Mouse (Mus musculus) forebrain, postnatal 0 days (tissue): ENCODE results near the gene Nr2c1. TPM values are rescaled to one million over a fixed set of nuclear protein-coding genes. Genes with fewer than 3 reads are reported as not detected.

ENCODE experiments used
- ATAC-seq: fragments of 200-750 bp; cut with Nextera tagmentation; 2 replicates; pipeline ENCODE4 v1.8.0; 2017; ENCODE audit warnings: mild to moderate bottlenecking, moderate library complexity
- DNase-seq: peaks from one replicate; pipeline ENCODE4 v3.0.0-alpha.2; 2015
- H3K27ac ChIP-seq: fragments of 300-500 bp; sonication (generic); 2 replicates; pipeline ENCODE4 v1.5.1; 2014; ENCODE audit warnings: low read depth, mild to moderate bottlenecking, antibody characterized with exemption, low read length, moderate library complexity, mixed read lengths
- H3K27me3 ChIP-seq: fragments of 300-500 bp; sonication (generic); 2 replicates; pipeline ENCODE4 v1.6.1; 2014; ENCODE audit warnings: mild to moderate bottlenecking, low read length, mixed read lengths; ENCODE audit not compliant: insufficient read depth
- H3K36me3 ChIP-seq: fragments of 300-500 bp; sonication (generic); 2 replicates; pipeline ENCODE4 v1.6.1; 2014; ENCODE audit warnings: mild to moderate bottlenecking, moderate library complexity; ENCODE audit not compliant: insufficient read depth
- H3K4me1 ChIP-seq: fragments of 300-500 bp; sonication (generic); 2 replicates; pipeline ENCODE4 v1.6.1; 2014; ENCODE audit warnings: antibody characterized with exemption; ENCODE audit not compliant: insufficient read depth
- H3K4me2 ChIP-seq: fragments of 300-500 bp; sonication (generic); 2 replicates; pipeline ENCODE4 v1.6.1; 2014; ENCODE audit warnings: low read depth, mild to moderate bottlenecking, moderate library complexity
- H3K4me3 ChIP-seq: fragments of 300-500 bp; sonication (generic); 2 replicates; pipeline ENCODE4 v1.5.1; 2014; ENCODE audit warnings: low read depth, low read length, mixed read lengths
- H3K9ac ChIP-seq: fragments of 300-500 bp; sonication (generic); 2 replicates; pipeline ENCODE4 v1.6.1; 2014; ENCODE audit warnings: mild to moderate bottlenecking
- H3K9me3 ChIP-seq: fragments of 300-500 bp; sonication (generic); 2 replicates; pipeline ENCODE4 v1.6.1; 2016; ENCODE audit warnings: low read length
- CTCF ChIP-seq: sonication (generic); IDR thresholded peaks from 2 replicates; pipeline ENCODE4 v1.5.1; 2016; ENCODE audit warnings: antibody characterized with exemption, control low read depth, low read depth
- WGBS: fragments of 180-500 bp; shearing (Covaris S2); extraction: QIAGEN DNeasy Blood & Tissue Kit; methylation state at CpG from one replicate; pipeline ENCODE4 v1.1.7; 2014; 5-methylcytosine and 5-hydroxymethylcytosine counted together
- polyA plus RNA-seq: library from polyadenylated mRNA; unstranded; fragments of >200 nt; fragmentation: Nextera tagmentation; extraction: Ambion mirVana; gene quantifications from 2 replicates; pipeline ENCODE4 v1.2.1, GENCODE M21; 2015
- total RNA-seq: library from RNA; depleted of rRNA; stranded (reverse); fragments of >200 nt; gene quantifications from 2 replicates; pipeline ENCODE4 v1.2.3, GENCODE M21; 2014; rRNA removed

Gene Nr2c1
- 4.8 and 8.4 TPM in 2 replicates for total RNA-seq
- 2.6 and 3.2 TPM in 2 replicates for polyA plus RNA-seq

GRCm38 (mm10) chr10:94147756-94148531, at the start of gene Nr2c1:
Gene Nr2c1, plus strand, starts transcription at chr10:94148023.
- peak within 1 kb of the TSS; percentile 74 for H3K4me2 ChIP-seq
- no peaks in the 10 kb centered on the region for H3K9me3 ChIP-seq
- peak within 1 kb of the TSS; percentile 83 for H3K27ac ChIP-seq
- peak; percentile 95 for ATAC-seq
- H3K4me3 ChIP-seq = peak within 1 kb of the TSS; percentile 94
- peak within 1 kb of the TSS; percentile 94 for H3K9ac ChIP-seq
- H3K27me3 ChIP-seq = no peaks in the 10 kb centered on the region
- peak; percentile 73 for TF ChIP-seq CTCF
- no peaks in the 10 kb centered on the region for H3K36me3 ChIP-seq
- peak; percentile 90 for DNase-seq
- H3K4me1 ChIP-seq = no peaks in the 10 kb centered on the region
- under 1% methylated on average over 64 of the region's 64 CpGs for WGBS

- DNase-seq (no peak), ATAC-seq (no peak)
- H3K4me3 ChIP-seq = no peak overlapping the region
- no peak for TF ChIP-seq CTCF
- no peak overlapping the region for H3K27ac ChIP-seq
- no peaks in the 10 kb centered on the region for H3K36me3 ChIP-seq
- no peaks in the 10 kb centered on the region for H3K27me3 ChIP-seq
- no peak overlapping the region for H3K9ac ChIP-seq
- H3K4me1 ChIP-seq = no peaks in the 10 kb centered on the region
- no peaks in the 10 kb centered on the region for H3K9me3 ChIP-seq
- no peak overlapping the region for H3K4me2 ChIP-seq
- 85% methylated on average over 3 of the region's 3 CpGs for WGBS
Measured at GRCm38 (mm10) chr10:94098100-94098499, 49.7 kb upstream of the Nr2c1 start.

- Histone ChIP-seq H3K4me2 (no peak overlapping the region), H3K9ac (no peak overlapping the region), H3K9me3 (no peaks in the 10 kb centered on the region), H3K4me3 (no peak overlapping the region), H3K36me3 (no peaks in the 10 kb centered on the region), H3K27ac (no peak overlapping the region), H3K4me1 (no peaks in the 10 kb centered on the region), H3K27me3 (no peaks in the 10 kb centered on the region)
- no peak for TF ChIP-seq CTCF
- 94% methylated on average over 10 of the region's 10 CpGs for WGBS
- DNase-seq = no peak
- ATAC-seq = no peak
Measured at GRCm38 (mm10) chr10:94105498-94105897, 42.3 kb upstream of the Nr2c1 start.

GRCm38 (mm10) chr10:94107168-94107567, 40.7 kb upstream of the Nr2c1 start:
- Histone ChIP-seq H3K4me2 (no peak overlapping the region), H3K36me3 (no peaks in the 10 kb centered on the region), H3K9me3 (no peaks in the 10 kb centered on the region), H3K4me1 (no peaks in the 10 kb centered on the region), H3K4me3 (no peak overlapping the region), H3K9ac (no peak overlapping the region), H3K27me3 (no peaks in the 10 kb centered on the region), H3K27ac (no peak overlapping the region)
- DNase-seq = no peak
- no peak for ATAC-seq
- no peak for TF ChIP-seq CTCF
- 70% methylated on average over 4 of the region's 4 CpGs for WGBS

GRCm38 (mm10) chr10:94107607-94108006, 40.2 kb upstream of the Nr2c1 start:
- ATAC-seq (no peak), DNase-seq (no peak)
- H3K4me1 ChIP-seq = no peaks in the 10 kb centered on the region; the same call in 1 of the 2 replicates
- no peaks in the 10 kb centered on the region for H3K27me3 ChIP-seq
- no peaks in the 10 kb centered on the region for H3K9me3 ChIP-seq
- H3K36me3 ChIP-seq = no peaks in the 10 kb centered on the region
- H3K27ac ChIP-seq = no peak overlapping the region
- H3K4me3 ChIP-seq = no peak overlapping the region
- WGBS = 94% methylated on average over 7 of the region's 7 CpGs
- TF ChIP-seq CTCF = no peak
- H3K9ac ChIP-seq = no peak overlapping the region
- H3K4me2 ChIP-seq = no peak overlapping the region

- ATAC-seq (no peak), DNase-seq (no peak)
- Histone ChIP-seq H3K4me2 (no peak overlapping the region), H3K27me3 (no peaks in the 10 kb centered on the region), H3K36me3 (no peaks in the 10 kb centered on the region), H3K4me3 (no peak overlapping the region), H3K9me3 (no peaks in the 10 kb centered on the region), H3K9ac (no peak overlapping the region), H3K4me1 (no peaks in the 10 kb centered on the region; the same call in 1 of the 2 replicates), H3K27ac (no peak overlapping the region)
- WGBS = 94% methylated on average over 6 of the region's 6 CpGs
- TF ChIP-seq CTCF = no peak
Measured at GRCm38 (mm10) chr10:94108791-94109190, 39.0 kb upstream of the Nr2c1 start.
